Mouse (Mus musculus) midbrain, embryonic 10.5 days (tissue): ENCODE data around the gene Surf2. TPM values are rescaled to one million over a fixed set of nuclear protein-coding genes. Genes with fewer than 3 reads are reported as not detected.
A peak's percentile ranks its signal among the peaks of the same experiment; 100 is the strongest.

Source experiments
- DNase-seq: peaks from one replicate; pipeline ENCODE4 v3.0.0-alpha.2; 2017; ENCODE audit warnings: low spot score
- H3K27ac ChIP-seq: fragments of 300-500 bp; sonication (generic); replicated peaks from 2 replicates; pipeline ENCODE4 v1.5.1; 2016; ENCODE audit warnings: mild to moderate bottlenecking
- H3K27me3 ChIP-seq: fragments of 300-500 bp; sonication (generic); 2 replicates; pipeline ENCODE4 v1.6.1; 2016; ENCODE audit warnings: low read depth, mild to moderate bottlenecking; ENCODE audit not compliant: poor library complexity, severe bottlenecking
- H3K36me3 ChIP-seq: fragments of 300-500 bp; sonication (generic); 2 replicates; pipeline ENCODE4 v1.6.1; 2016; ENCODE audit warnings: mild to moderate bottlenecking, moderate library complexity
- H3K4me1 ChIP-seq: fragments of 300-500 bp; sonication (generic); 2 replicates; pipeline ENCODE4 v1.6.1; 2016
- H3K4me3 ChIP-seq: fragments of 300-500 bp; sonication (generic); 2 replicates; pipeline ENCODE4 v1.5.1; 2016; ENCODE audit warnings: mild to moderate bottlenecking, moderate library complexity
- H3K9me3 ChIP-seq: fragments of 300-500 bp; sonication (generic); replicated peaks from 2 replicates; pipeline ENCODE4 v1.6.1; 2016; ENCODE audit warnings: mild to moderate bottlenecking
- WGBS: fragments of 180-500 bp; shearing (Covaris S2); methylation state at CpG from one replicate; pipeline ENCODE4 v1.1.7; 2016; 5-methylcytosine and 5-hydroxymethylcytosine counted together
- polyA plus RNA-seq: library from polyadenylated mRNA; unstranded; fragments of >200 nt; fragmentation: Nextera tagmentation; extraction: Ambion mirVana; gene quantifications from 2 replicates; pipeline ENCODE4 v1.2.1, GENCODE M21; 2016

Surf2 gene
- polyA plus RNA-seq, 1 experiment from 2014 or later, result 53.6 TPM

DNA sequence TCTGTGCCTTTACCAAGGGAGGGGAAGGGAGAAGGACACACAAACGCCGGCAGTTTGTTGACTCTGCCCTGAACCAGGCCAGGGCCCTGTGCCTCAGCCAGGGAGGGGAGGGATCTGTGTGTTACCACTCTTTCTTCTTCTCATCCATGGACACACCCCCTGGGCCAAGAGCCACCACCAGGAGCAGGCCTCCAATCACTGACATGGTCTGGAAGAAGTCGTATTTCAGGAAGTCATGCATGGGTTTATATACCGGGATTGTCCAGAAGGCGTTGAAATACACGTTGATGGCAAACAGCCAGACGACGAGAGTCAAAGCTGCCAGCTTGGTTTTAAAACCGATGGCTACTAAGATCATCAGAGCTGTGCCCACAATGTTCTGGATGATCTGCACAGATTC is 5.6 kb downstream of the Surf2 start:
- Histone ChIP-seq H3K4me1 (peaks cover 14% of the 10 kb centered on the region), H3K36me3 (peaks cover 97% of the 10 kb centered on the region), H3K27me3 (no peaks in the 10 kb centered on the region), H3K27ac (no peak overlapping the region), H3K4me3 (no peak overlapping the region), H3K9me3 (no peaks in the 10 kb centered on the region)
- DNase-seq, result no peak
- WGBS, result 87% methylated on average over 9 of the region's 9 CpGs

DNA sequence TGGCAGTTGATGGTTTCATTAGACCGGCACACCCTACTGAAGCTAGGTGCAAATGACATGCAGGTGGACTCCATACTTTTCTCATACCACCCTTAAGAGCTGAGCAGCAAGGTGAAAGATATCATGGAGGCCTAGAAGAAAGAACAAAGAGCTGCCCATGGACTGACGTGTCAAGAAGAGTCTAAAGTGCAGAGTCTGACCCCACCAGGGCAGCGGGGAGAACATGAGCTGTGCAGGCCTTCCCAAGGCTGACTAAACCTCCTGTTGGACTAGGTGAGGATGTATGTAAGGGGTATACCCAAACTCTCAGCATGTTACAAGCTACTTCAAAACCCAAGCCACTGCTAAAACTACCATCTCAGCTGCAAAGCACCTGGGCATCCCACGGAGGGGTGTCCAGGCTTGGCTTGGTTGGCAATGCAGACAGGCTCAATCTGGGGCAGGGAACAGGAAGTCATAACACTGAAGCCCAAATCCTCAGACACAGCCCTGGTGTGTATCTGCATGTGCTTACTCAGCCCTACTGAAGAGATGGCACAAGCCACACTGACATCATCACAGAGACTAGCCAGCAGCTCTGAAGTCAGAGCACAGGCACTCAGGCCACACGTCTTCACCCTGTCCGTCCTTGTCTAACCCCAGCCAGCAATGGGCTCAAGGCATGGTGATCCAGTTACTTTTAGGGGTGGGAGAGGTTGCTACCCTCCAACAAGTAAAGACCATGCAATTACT is 11.7 kb downstream of the Surf2 start:
- H3K36me3 ChIP-seq, result peaks cover 87% of the 10 kb centered on the region
- no peaks in the 10 kb centered on the region for H3K27me3 ChIP-seq
- 90% methylated on average over 6 of the region's 6 CpGs for WGBS
- no peaks in the 10 kb centered on the region for H3K9me3 ChIP-seq
- H3K4me1 ChIP-seq, result peaks cover 26% of the 10 kb centered on the region
- DNase-seq, result no peak
- H3K4me3 ChIP-seq, result no peak overlapping the region
- no peak overlapping the region for H3K27ac ChIP-seq

DNA sequence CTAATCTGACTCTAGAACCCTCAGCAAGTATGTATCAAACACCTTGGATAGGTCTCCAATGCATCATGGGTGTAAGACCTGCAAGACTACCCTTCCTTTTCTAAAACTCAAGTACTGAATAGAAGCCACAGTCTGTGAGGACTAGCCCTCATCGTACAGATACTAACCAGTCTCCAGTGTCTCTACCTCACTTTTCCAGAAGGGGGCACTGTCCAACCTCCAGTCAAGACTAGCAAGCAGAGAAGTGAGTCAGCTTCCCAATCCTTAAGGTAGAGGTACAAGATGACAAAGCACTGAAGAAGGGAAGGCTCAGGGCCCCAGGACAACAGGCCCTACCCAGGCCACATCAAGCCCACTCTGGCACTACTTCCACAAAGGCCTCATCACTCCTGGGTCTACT is 14.2 kb downstream of the Surf2 start:
- H3K36me3 ChIP-seq, result peaks cover 62% of the 10 kb centered on the region
- 68% methylated on average over 1 of the region's 1 CpGs for WGBS

DNA sequence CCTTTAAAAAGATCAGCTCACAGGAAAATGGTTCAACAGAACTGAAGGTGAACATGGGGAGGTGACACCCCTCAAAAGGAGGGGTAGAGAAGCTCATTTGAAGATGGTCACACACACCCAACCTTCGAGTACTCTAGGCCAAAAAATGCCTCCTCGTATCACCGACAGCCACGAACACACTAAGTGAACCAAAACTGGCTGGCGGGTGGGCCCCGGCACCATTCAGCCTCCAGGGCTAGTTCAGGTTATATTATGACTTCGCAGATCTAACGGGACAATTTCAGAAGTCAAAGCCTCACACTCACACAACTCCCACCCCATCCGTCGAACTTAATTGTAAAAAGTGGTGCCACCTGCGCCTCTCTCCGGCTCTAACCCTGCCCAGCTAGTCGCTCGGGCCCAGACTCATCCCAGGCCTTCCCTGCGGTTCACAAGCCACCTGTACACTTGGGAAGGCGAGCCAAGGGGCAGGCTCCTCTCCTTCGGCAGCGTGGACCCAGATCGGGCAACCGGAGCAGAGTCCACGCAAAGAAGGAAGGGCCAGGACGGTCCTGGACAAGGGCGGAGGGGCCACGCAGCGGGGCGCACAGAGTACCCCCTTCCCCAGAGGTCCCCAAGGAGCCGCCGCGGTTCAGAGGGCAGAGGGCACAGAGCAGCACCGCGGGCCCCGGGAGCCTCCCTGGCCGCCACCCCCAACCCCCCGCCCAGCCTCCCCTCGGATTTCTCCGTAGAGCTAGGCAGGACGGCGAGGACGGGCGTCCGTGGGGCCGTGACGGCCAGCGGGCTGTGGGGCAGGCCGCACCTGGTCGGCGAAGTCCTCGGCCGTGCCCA is 16.5 kb downstream of the Surf2 start:
- Histone ChIP-seq H3K27ac (peak overlapping the region; percentile 98), H3K27me3 (no peaks in the 10 kb centered on the region), H3K4me1 (peaks cover 33% of the 10 kb centered on the region), H3K4me3 (peak overlapping the region; percentile 98), H3K36me3 (peaks cover 39% of the 10 kb centered on the region), H3K9me3 (no peaks in the 10 kb centered on the region)
- WGBS, result 4% methylated on average over 49 of the region's 49 CpGs
- no peak for DNase-seq

More for the DNA sequence above, 14.2 kb downstream of the Surf2 start:
- H3K4me3 ChIP-seq, result no peak overlapping the region
- no peaks in the 10 kb centered on the region for H3K27me3 ChIP-seq
- H3K27ac ChIP-seq, result no peak overlapping the region
- peaks cover 33% of the 10 kb centered on the region for H3K4me1 ChIP-seq
- H3K9me3 ChIP-seq, result no peaks in the 10 kb centered on the region
- peak; percentile 48 for DNase-seq

DNA sequence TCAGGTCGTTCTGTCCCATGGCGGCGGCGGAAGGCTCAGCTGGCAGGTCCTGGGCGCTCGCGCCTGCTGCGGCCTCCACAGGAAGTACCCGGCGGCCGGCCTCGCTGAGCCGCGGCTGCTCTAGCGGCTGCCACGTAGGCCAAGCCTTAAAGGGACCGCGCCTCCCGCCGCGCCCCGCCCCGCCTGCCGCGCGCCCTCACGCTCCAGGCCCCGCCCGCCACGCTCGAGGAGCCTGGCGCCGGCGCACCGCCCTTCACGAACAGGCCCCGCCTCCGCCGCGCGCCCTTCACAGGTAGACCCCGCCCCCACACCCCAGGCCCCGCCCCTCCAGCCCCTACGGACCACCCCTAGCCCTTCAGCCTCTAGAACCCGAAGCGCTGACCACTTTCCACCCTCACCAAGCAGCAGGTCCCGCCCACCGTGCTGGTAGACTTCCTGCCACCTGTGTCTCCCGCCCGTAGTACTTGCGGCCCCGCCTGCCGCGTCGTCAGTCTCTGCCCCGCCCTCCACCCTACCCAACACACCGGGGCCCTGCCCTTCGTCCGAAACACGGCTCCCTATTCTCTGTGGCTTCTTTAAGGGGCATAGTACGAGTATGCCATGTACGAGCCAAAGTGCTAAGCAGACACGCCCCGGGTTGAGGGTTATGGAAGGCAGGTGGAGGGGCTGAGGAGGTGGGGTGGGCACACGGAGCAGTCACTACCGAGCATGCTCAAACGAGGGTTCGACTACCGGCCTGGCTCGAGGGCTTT is 17.3 kb downstream of the Surf2 start, which contains the start of the genes Surf4 and Stkld1:
Gene Surf4, minus strand, starts transcription at position 625 of the 752 bp plus-strand sequence.
Gene Stkld1, plus strand, starts transcription at position 744 of the 752 bp plus-strand sequence.
- peaks cover 31% of the 10 kb centered on the region for H3K36me3 ChIP-seq
- WGBS, result 2% methylated on average over 48 of the region's 70 CpGs
- peak within 1 kb of the TSS; percentile 98 for H3K27ac ChIP-seq
- DNase-seq, result peak; percentile 94
- H3K4me1 ChIP-seq, result peaks cover 33% of the 10 kb centered on the region
- peak within 1 kb of the TSS; percentile 98 for H3K4me3 ChIP-seq
- H3K9me3 ChIP-seq, result no peaks in the 10 kb centered on the region
- no peaks in the 10 kb centered on the region for H3K27me3 ChIP-seq

DNA sequence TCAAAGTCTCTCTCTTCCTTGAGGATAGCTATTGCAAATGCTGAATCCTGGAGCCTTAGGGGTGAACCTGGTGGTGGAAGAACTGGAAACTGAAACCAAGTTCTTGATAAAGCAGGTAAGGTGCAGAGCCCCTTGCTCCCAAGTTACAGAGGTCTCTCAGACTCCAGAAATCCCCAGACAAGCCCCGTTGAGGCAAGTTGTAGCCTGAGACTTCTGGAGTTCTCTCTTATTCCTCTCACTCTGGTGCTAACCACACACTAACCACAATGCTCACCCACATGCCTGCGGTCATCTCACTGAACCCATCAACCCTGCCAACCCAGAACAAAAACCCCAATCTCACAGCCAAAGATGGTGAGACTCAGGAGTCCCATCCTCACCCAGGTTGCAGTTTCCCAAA is 19.1 kb downstream of the Surf2 start:
- no peak for DNase-seq
- H3K9me3 ChIP-seq, result no peaks in the 10 kb centered on the region
- H3K4me3 ChIP-seq, result no peak overlapping the region
- peaks cover 32% of the 10 kb centered on the region for H3K4me1 ChIP-seq
- WGBS, result 91% methylated on average over 2 of the region's 2 CpGs
- H3K27ac ChIP-seq, result no peak overlapping the region
- H3K27me3 ChIP-seq, result no peaks in the 10 kb centered on the region
- H3K36me3 ChIP-seq, result peaks cover 13% of the 10 kb centered on the region

DNA sequence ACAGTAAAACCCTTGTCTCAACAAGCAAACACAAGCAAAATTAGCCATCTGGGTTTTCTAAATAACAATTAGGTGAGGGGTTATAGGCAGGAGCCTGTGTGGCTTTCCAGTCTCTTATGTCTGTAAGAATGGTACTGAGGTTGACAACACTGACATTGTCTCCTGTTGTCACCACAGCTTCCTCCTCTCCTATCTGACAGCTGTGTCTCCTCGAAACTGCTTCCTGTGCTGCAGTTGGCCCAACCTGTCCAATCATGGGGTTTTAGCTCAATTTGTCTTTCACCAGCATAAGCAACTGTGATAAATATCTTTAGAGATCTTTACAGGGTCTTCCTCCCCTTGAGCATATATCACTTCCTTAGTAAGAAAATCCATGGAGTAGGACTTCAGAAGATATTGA is 20.3 kb downstream of the Surf2 start:
- Histone ChIP-seq H3K4me1 (peaks cover 21% of the 10 kb centered on the region), H3K27ac (no peak overlapping the region), H3K36me3 (peaks cover 2% of the 10 kb centered on the region), H3K4me3 (no peak overlapping the region), H3K27me3 (no peaks in the 10 kb centered on the region), H3K9me3 (no peaks in the 10 kb centered on the region)
- no peak for DNase-seq
- WGBS, result 84% methylated on average over 1 of the region's 1 CpGs

DNA sequence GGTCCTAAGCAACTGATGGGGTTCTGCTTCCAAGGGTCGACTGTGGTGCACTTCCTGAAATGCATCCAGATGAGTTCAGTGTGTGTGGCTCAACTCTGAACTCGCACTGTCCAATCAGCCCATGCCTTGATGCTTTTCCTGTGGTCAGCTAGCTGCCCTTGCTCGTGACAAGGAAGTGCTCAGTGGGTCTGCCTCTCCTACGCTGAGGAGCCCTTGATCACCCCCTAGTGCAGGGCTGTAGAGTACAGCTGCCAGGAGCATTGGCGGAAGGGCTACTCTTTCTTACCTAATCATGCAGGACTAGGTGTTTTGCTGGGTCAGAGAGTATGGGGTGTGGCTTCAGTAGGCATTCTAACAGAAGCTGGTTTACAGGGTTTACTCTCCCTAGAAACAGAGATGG is 25.4 kb downstream of the Surf2 start:
- WGBS, result 52% methylated on average over 5 of the region's 5 CpGs
- Histone ChIP-seq H3K4me3 (no peak overlapping the region), H3K27ac (no peak overlapping the region), H3K27me3 (no peaks in the 10 kb centered on the region), H3K36me3 (no peaks in the 10 kb centered on the region), H3K4me1 (no peaks in the 10 kb centered on the region), H3K9me3 (no peaks in the 10 kb centered on the region)
- no peak for DNase-seq

DNA sequence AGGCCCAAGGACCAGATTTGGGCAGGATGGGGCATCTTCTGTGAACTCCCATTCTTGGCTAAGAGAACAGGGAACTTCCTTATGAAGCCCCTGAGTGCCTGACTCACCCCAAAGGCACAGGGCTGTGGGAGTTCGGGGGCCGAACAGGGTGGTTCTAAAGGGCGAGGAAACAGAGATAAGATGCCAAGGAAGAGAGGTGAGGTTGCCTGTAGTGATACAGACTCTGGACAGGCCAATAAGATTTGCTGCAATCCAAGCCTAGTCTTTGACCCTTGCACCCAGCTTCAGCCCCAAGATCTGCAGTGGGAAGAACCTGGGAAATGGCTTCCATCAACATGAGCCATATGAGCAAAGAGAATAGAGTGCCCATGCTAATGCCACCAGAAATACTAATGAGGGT is 27.1 kb downstream of the Surf2 start:
- 0 out of 2 replicates have a peak, but pooled peaks cover 2% of the 10 kb centered on the region for H3K36me3 ChIP-seq
- WGBS, result 86% methylated on average over 3 of the region's 3 CpGs
- no peaks in the 10 kb centered on the region for H3K4me1 ChIP-seq
- no peak for DNase-seq
- H3K27ac ChIP-seq, result no peak overlapping the region
- no peak overlapping the region for H3K4me3 ChIP-seq
- H3K9me3 ChIP-seq, result no peaks in the 10 kb centered on the region
- H3K27me3 ChIP-seq, result no peaks in the 10 kb centered on the region

DNA sequence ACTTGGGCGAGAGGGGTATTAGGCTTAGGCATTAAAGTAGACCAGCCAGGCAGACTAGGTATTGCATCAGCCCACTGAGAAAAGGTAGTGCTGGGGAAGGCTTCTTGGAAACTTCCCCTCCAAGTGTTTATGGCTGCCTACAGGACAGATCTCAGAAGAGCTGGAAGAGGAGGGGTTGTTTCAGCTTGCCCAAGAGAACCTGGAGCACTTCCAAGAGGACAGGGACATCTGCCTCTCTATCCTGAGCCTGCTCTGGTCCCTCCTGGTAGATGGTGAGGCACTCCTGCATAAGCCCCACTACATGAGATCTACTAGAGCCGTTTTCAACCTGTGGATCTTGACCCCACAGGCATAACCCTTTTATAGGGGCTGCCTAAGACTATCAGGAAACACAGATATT is 34.2 kb downstream of the Surf2 start:
- WGBS, result 85% methylated on average over 2 of the region's 2 CpGs
- H3K36me3 ChIP-seq, result peaks cover 70% of the 10 kb centered on the region
- no peak for DNase-seq
- H3K27ac ChIP-seq, result no peak overlapping the region
- H3K27me3 ChIP-seq, result no peaks in the 10 kb centered on the region
- no peak overlapping the region for H3K4me3 ChIP-seq
- H3K9me3 ChIP-seq, result no peaks in the 10 kb centered on the region
- no peaks in the 10 kb centered on the region for H3K4me1 ChIP-seq

DNA sequence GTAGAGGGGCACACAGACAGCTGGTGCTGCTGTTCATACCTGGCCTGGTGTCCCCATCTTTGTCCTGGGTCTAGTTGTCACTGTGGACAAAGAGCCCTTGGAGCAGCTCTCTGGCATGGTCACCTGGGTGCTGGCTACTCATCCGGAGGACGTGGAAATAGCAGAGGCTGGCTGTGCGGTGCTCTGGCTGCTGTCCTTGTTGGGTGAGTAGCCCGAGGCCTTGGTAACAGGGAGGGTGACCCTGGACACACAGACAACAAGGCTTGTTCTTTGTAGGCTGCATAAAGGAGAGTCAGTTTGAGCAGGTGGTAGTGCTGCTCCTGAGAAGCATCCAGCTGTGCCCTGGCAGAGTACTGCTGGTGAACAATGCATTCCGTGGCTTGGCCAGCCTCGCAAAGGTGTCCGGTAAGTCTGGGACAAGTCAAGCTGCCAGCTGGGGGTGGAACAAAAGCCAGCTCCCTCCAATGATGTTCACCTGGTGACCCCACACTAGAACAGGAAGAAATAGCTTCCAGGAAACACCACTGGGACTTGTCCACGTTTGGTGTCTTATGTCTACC is 35.3 kb downstream of the Surf2 start:
- no peak overlapping the region for H3K27ac ChIP-seq
- no peaks in the 10 kb centered on the region for H3K4me1 ChIP-seq
- DNase-seq, result no peak
- no peaks in the 10 kb centered on the region for H3K9me3 ChIP-seq
- no peak overlapping the region for H3K4me3 ChIP-seq
- no peaks in the 10 kb centered on the region for H3K27me3 ChIP-seq
- WGBS, result 88% methylated on average over 8 of the region's 8 CpGs
- H3K36me3 ChIP-seq, result peaks cover 80% of the 10 kb centered on the region

DNA sequence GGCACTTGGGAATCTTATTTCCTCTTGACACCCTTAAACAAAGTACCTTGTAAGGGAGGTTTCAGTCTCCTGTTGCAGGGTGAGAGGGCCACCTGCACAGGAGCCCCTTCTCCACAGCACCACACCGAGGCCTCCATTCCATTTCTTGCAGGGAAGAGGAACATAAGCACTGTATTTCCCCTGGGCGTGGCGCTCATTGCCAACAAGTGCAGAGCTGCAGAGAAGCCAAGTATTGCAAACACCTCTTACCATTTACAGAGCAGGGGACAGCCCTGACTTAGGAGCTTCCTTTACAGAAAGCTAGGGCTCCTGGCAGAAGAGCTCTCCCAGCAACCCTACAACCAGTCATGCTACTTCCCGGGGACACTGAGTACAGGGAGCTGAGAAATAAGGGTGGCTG is 36.0 kb downstream of the Surf2 start:
- 93% methylated on average over 4 of the region's 4 CpGs for WGBS
- no peaks in the 10 kb centered on the region for H3K27me3 ChIP-seq
- H3K36me3 ChIP-seq, result peaks cover 85% of the 10 kb centered on the region

More for the DNA sequence above, 36.0 kb downstream of the Surf2 start:
- H3K4me1 ChIP-seq, result no peaks in the 10 kb centered on the region
- H3K9me3 ChIP-seq, result no peaks in the 10 kb centered on the region
- DNase-seq, result no peak
- H3K27ac ChIP-seq, result no peak overlapping the region
- no peak overlapping the region for H3K4me3 ChIP-seq
